Mouse (Mus musculus) ES-Bruce4 (cell line): ENCODE data around the gene Amph.

Experiments used
- CTCF ChIP-seq: IDR thresholded peaks from one replicate; pipeline ENCODE4 v1.8.1; 2011; ENCODE audit warnings: low read depth, low read length
- POLR2A ChIP-seq: IDR thresholded peaks from one replicate; pipeline ENCODE4 v1.8.1; 2011; ENCODE audit warnings: low read length; ENCODE audit not compliant: insufficient read depth

GRCm38 (mm10) chr13:19161111-19161510 is 213.1 kb downstream of the Amph start:
- TF ChIP-seq POLR2A (no peak), CTCF (no peak)
